Mouse (Mus musculus) left cerebral cortex, adult 11 months (tissue): Measurements from ENCODE around the gene Gin1.
A peak's percentile ranks its signal among the peaks of the same experiment; 100 is the strongest.
"Not testable (repeated sequence)": the region's sequence is repeated elsewhere in the genome, so short reads cannot be mapped to it uniquely, and the experiment has no call there.

Experiments used
- DNase-seq: peaks from one replicate; pipeline ENCODE4 v3.0.0; 2022; ENCODE audit warnings: low spot score

The Gin1 gene

DNA sequence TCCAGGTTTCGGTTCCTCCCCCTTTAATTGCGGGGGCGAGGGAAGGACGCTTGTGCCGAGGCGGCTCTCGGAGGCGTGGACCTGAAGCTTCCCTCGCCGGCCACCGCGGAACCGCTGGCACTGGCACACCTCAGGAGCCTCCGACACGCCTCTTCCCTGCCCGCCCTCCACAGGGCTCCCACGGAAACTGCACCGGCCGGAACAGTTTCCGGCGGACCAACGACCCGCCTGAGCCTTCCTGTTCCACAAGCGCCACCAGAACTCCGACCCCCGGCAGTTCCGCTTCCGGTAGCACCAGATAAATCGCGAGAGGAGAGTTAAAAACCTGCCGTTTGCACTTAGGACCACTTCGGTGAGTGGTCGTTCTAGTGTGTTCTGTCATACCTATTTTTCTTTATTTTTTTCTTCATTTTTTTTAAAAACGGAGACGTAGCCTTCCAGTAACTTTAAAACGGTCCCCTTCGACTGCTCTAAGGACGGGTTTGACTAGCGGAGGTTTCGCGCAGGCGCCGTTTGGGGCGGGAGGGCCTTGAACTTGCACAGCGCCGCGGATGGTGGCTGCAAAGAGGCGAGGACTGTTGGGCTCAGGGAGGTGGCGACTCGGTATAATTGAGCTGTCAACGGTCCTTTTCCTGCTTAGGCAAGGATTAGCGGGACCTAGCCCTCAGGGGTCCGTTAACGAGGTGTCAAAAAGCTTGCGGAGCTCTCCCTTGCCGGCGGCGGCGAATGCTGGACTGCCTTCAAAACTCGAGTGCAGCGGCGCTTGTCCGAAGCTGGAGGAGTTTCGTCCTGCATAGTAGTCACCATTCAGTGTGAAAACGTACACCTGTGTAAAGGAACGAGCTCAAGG, at the start of gene Gin1, which contains the start of gene Ppip5k2:
Gene Gin1, plus strand, starts transcription at position 269 of the 850 bp plus-strand sequence.
Gene Ppip5k2, minus strand, starts transcription at position 508 of the 850 bp plus-strand sequence.
- peak; percentile 84 for DNase-seq

- no peak for DNase-seq
These were observed 43.2 kb upstream of the Gin1 start for GRCm38 (mm10) chr1:97726730-97727129.

GRCm38 (mm10) chr1:97729339-97729738, 40.6 kb upstream of the Gin1 start:
- no peak for DNase-seq

DNA sequence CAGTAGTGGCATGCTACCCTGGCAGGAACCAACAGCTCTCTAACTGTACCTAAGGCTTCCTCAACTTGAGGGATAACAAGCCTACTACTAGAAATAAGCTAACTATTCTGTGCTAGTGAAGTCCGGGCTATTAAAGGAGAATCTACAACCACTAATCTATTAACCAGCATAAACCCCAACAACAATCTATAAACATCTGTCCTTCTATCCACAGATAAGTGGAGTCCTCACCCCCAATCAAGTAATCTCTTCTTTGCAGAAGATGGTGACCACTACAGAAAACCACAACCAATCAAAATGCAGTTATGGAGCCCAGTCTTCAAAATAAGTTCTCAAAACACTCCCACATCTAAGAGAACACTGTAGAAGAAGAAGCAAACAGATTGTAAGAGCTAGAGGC, 26.9 kb upstream of the Gin1 start:
- DNase-seq = no peak

GRCm38 (mm10) chr1:97745712-97746111, 24.3 kb upstream of the Gin1 start:
- DNase-seq = no peak

GRCm38 (mm10) chr1:97746261-97746660, 23.7 kb upstream of the Gin1 start:
- DNase-seq = no peak

GRCm38 (mm10) chr1:97748163-97748562, 21.8 kb upstream of the Gin1 start:
- DNase-seq = no peak

- no peak for DNase-seq
These were observed 16.8 kb upstream of the Gin1 start for GRCm38 (mm10) chr1:97753216-97753615.

- no peak for DNase-seq
These were observed 15.6 kb upstream of the Gin1 start for GRCm38 (mm10) chr1:97754392-97754791.

DNA sequence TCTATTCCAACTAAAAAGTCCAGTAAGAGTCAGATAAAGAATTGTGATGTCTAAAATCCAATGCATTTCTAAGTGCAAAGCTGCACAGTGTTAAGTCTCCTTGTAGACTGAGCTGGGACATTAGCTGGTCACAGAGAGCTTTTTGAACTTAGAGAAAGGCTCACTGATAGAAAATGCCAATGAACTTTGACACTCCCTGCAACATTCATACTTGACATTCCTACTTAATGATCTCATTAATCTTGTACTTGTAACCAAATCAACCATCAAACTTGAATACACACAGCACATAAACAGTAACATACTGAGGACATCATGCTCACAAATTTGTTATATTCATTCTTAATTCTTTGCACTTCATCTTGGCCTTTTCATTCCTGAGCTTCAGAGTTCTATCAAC, 10.1 kb upstream of the Gin1 start:
- no peak for DNase-seq

DNA sequence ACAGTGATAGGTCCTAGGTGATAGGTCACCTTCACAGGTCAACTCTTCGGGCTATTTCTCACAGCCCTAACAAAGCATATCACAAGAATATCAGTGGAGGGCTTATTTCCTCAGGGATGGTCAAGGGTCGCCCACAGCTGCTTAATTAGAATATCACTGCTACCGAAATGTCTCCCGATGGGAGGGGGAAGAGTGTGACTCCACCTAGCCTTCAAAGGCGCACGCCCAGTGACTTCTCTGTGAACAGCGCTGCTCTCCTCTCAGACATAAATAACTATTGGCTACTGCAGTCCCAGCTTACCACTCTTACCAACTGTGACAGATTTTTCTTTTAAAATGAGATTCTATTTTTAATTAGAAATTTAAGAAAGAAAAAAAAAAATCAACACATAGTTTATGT, 9.4 kb upstream of the Gin1 start:
- DNase-seq = no peak

DNA sequence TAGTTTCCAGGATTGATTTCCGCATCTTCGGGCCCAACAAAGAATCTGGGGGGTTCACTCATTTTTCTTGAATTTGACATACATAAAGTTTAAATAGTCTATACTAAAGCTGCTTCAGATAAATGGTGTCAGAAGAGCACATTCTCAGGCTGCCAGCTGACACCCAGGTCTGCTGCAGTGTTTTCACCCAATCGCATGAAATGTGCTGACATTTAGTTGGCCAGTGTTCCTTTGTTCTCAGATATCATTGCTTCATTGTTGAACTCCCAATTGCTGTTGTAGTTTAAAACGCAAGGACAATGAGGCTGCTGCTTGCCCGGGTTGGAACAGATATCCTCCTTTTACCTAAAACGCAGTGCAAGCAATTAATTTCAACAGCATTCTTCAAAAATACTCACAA, 8.5 kb upstream of the Gin1 start:
- DNase-seq = no peak

DNA sequence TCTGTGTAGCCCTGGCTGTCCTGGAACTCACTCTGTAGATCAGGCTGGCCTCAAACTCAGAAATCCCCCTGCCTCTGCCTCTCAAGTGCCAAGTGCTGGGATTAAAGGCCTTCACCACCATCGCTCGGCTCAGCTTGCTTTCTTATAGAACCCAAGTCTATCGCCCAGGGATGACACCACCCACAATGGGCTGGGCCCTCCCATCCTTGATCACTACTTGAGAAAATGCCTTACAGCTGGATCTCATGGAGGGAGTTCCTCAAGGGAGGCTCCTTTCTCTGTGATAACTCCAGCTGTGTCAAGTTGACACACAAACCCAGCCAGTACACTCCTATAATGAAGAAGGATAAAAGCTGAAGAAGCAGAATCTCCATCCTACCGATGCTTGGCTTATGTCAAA, 4.3 kb upstream of the Gin1 start:
- DNase-seq = not testable (repeated sequence)

- DNase-seq = no peak
These were observed 1.9 kb upstream of the Gin1 start for GRCm38 (mm10) chr1:97768089-97768488.

DNA sequence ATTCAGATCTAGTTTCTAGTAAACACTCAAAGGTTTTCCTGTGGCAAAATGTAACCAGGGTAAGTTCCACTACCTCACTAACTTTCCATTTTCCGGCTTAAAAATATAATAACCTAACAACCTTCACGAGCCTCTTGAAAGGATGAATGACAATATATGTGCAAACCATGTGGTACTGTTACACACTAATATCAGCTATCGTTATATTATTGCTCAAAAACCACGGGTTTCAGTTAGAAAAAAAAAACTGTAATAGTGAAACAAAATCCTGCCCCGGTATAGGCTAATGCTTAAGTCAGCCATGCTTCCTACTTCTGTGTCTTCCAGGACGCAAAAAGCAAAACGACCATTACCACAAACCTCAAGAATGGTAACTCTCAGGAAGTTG, 1.1 kb upstream of the Gin1 start:
- DNase-seq = no peak

- DNase-seq = no peak
These were observed 573 bp upstream of the Gin1 start for GRCm38 (mm10) chr1:97769294-97769903.

DNA sequence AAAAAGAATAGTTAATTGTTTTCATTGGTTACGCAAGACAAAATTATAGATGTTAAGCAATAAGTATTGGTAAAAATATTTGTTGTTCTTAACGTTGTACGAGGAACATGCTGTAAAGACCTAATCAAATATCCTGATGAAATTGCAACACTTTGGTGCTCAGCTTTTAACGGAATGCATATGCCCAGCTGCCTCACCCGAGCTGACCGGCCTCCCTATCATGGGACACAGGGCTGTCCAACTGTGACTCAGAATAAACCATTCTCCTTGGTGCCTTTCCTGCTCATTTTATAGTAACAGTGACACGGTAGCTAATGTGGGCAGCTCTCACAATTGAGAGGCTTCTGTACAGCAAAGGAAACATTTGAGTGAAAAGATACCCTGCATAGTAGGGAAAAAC, 1.1 kb downstream of the Gin1 start:
- no peak for DNase-seq

DNA sequence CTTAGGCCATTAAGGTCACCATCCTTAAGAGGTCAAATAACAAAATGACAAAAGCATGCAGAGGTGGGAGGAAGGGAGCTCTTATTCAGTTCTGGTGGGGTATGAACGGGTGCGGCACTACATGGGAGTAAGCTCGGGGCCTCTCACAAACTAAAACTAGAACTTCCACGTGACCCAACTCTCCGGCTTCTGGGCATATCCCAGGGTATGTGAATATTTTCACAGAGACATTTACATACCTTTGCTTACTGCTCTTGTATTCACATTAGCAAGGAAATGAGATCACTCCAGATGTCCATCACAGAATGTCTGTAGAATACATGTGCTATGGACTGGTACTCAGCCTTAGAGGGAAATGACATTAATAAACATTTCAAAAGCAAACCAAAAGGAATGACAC, 1.8 kb downstream of the Gin1 start:
- DNase-seq = no peak

- no peak for DNase-seq
These were observed 3.4 kb downstream of the Gin1 start for GRCm38 (mm10) chr1:97773362-97773761.

DNA sequence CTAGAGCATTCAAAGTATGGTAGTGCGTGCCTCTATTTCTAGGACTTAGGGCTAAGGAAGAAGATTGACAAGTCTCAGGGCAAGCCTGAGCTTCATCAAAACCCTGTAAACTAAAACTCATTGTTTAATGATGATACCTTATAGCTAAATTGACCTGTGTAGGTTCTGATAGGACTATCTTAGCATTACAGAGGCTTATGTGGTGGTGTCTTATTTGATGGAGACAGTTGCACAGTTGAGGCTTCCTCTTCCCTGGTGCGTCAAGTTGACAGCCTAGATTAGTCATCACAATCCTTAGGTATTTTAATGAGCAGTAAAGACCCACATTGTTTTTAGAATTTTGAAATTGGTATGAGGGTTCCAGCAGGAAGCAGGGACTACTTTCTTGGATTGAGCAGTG, 4.0 kb downstream of the Gin1 start:
- DNase-seq = no peak

DNA sequence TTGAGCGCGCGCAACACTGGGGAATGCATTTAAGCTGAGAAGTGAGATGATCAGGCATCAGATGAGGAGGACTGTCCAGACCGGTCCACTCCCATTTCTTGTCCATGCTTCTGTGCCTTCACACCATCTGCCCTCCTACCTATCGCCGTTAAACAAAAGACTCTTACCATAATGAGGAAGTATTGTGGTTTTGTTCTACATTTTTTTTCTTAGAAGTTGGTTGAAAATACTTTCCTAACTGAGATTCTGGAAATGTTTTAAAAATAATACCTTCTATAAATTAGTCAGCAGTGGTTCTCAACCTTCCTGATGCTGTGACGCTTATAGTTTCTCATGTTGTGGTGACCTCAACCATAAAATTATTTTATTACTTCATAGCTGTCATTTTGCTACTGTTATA, 11.7 kb downstream of the Gin1 start:
- no peak for DNase-seq

GRCm38 (mm10) chr1:97784928-97785327, 15.0 kb downstream of the Gin1 start:
- no peak for DNase-seq

- DNase-seq = no peak
These were observed 15.9 kb downstream of the Gin1 start for GRCm38 (mm10) chr1:97785685-97786393.
